Mouse (Mus musculus) limb, embryonic 12.5 days (tissue): ENCODE data around the gene Lrrc20. TPM values are rescaled to one million over a fixed set of nuclear protein-coding genes. Genes with fewer than 3 reads are reported as not detected.
A peak's percentile ranks its signal among the peaks of the same experiment; 100 is the strongest.

Source experiments
- ATAC-seq: fragments of 200-750 bp; cut with Nextera tagmentation; 2 replicates; pipeline ENCODE4 v1.8.0; 2017; ENCODE audit warnings: low read depth, moderate TSS enrichment; ENCODE audit not compliant: insufficient number of reproducible peaks, insufficient read depth, low FRiP score, low TSS enrichment
- H3K27ac ChIP-seq: fragments of 300-500 bp; sonication (generic); 2 replicates; pipeline ENCODE4 v1.5.1; 2016; ENCODE audit warnings: mild to moderate bottlenecking, moderate library complexity
- H3K27me3 ChIP-seq: fragments of 300-500 bp; sonication (generic); 2 replicates; pipeline ENCODE4 v1.6.1; 2016; ENCODE audit warnings: mild to moderate bottlenecking, moderate library complexity
- H3K36me3 ChIP-seq: fragments of 300-500 bp; sonication (generic); 2 replicates; pipeline ENCODE4 v1.6.1; 2016; ENCODE audit warnings: mild to moderate bottlenecking, moderate library complexity
- H3K4me1 ChIP-seq: fragments of 300-500 bp; sonication (generic); replicated peaks from 2 replicates; pipeline ENCODE4 v1.6.1; 2016
- H3K4me2 ChIP-seq: fragments of 300-500 bp; sonication (generic); 2 replicates; pipeline ENCODE4 v1.6.1; 2016; ENCODE audit warnings: mild to moderate bottlenecking, moderate library complexity
- H3K4me3 ChIP-seq: fragments of 300-500 bp; sonication (generic); replicated peaks from 2 replicates; pipeline ENCODE4 v1.5.1; 2016; ENCODE audit warnings: mild to moderate bottlenecking
- H3K9ac ChIP-seq: fragments of 300-500 bp; sonication (generic); replicated peaks from 2 replicates; pipeline ENCODE4 v1.6.1; 2016; ENCODE audit warnings: mild to moderate bottlenecking, moderate library complexity
- H3K9me3 ChIP-seq: fragments of 300-500 bp; sonication (generic); 2 replicates; pipeline ENCODE4 v1.6.1; 2016; ENCODE audit warnings: mild to moderate bottlenecking, moderate library complexity
- WGBS: fragments of 180-500 bp; shearing (Covaris S2); methylation state at CpG from one replicate; pipeline ENCODE4 v1.1.7; 2016; 5-methylcytosine and 5-hydroxymethylcytosine counted together
- polyA plus RNA-seq: library from polyadenylated mRNA; unstranded; fragments of >200 nt; fragmentation: Nextera tagmentation; extraction: Ambion mirVana; gene quantifications from 2 replicates; pipeline ENCODE4 v1.2.1, GENCODE M21; 2016

Gene Lrrc20
- 11.3 and 11.6 TPM in 2 replicates for polyA plus RNA-seq

DNA sequence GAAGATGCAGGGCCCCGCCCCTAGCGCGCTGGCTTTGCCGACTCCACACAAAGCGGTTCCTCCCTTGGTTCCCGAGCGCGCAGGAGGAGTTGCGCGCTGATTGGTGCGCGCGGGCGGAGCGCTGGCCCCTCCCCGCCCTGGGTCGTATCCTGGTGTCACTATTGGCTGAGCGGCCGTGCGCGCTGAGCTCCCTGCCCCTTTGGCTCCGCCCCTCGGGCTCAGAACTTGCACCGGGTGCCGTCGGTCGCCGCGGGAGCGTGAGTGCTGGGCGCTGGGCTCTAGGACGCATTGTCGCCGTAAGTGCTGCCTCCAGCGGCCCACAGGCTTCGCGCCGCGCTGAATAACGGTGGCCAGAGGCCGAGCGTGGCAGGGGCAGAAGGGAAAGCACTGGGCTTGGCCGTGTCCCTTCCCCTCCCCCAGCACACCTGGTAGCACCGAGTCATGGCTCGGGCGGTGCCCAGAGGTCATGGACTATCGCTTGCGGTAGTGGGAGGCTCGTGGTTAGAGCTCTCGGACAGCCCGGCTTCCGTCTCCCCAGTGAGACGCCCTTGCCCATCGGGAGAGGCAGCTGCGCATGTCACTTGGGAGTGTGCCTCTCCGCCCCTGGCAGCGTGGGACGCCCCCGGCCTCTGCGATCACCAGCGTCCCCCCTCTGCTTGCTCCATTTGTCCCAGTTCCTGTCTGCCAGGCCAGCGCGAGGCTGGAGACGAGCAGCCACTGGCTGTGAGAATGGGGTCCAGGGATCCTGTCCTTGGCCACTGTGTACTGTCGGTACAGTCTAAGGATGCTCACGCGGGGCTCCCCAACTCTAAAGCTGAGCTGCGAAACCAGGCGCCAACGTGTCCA lies at the start of gene Lrrc20:
Gene Lrrc20, plus strand, starts transcription at position 208 of the 846 bp plus-strand sequence.
- Histone ChIP-seq H3K4me2 (peak within 1 kb of the TSS; percentile 86), H3K27ac (peak within 1 kb of the TSS; percentile 79; the same call in 1 of the 2 replicates), H3K4me3 (peak within 1 kb of the TSS; percentile 68), H3K4me1 (peaks cover 19% of the 10 kb centered on the region), H3K36me3 (no peaks in the 10 kb centered on the region), H3K9me3 (no peaks in the 10 kb centered on the region), H3K9ac (peak within 1 kb of the TSS; percentile 67), H3K27me3 (no peaks in the 10 kb centered on the region)
- WGBS, result under 1% methylated on average over 70 of the region's 70 CpGs
- ATAC-seq, result peak; percentile 97

DNA sequence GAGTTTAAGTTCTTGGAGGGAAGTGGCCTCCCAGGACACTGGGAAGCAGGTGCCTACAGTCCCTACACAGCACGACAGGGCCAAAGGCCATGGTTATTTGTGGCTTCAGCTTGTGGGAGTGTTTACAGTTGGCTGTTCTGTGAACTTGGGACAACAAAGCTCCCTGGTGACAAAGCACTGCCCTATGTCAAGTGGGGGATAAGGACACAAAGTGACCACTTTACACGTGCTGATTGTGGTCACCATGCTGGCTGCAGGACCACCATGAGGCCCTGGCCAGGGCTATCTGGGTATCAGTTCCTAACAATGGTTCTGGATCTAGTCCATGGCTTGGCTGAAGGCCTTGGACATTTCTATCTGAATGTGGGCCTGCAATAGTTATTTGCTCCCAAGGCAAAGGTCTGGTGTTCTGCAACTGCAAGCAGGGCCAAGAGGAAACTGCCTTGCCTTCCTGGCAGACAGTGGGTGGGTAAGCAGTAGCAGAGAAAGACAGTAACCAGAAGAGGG lies 49.3 kb upstream of the Lrrc20 start:
- Histone ChIP-seq H3K27ac (no peak overlapping the region), H3K4me3 (no peak overlapping the region), H3K27me3 (peaks cover 5% of the 10 kb centered on the region; the same call in 1 of the 2 replicates), H3K36me3 (peaks cover 35% of the 10 kb centered on the region), H3K9me3 (no peaks in the 10 kb centered on the region), H3K4me2 (no peak overlapping the region), H3K9ac (no peak overlapping the region), H3K4me1 (0 out of 2 replicates have a peak, but pooled peaks cover 6% of the 10 kb centered on the region)
- no peak for ATAC-seq
- WGBS, result 62% methylated on average over 2 of the region's 2 CpGs

DNA sequence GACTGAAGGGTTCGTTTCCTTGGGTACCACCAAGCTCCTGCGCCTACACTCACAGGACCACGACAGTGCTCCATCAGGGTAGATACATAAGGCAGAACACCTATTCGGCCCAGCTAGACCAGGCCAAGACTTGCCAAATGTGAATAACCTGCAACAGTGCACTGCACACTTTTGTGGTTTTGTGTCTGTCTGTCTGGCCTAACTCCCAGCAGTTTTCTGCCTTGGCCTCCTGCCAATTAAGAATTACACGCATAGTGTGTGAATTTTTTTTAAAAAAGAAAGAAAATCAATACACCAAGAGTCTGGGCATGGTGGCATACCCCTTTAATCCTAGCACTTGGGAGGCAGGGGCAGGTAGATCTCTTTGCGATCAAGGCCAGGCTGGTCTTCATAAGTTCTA lies 47.6 kb upstream of the Lrrc20 start:
- Histone ChIP-seq H3K27ac (no peak overlapping the region), H3K9me3 (no peaks in the 10 kb centered on the region), H3K27me3 (peaks cover 4% of the 10 kb centered on the region; the same call in 1 of the 2 replicates), H3K4me1 (0 out of 2 replicates have a peak, but pooled peaks cover 6% of the 10 kb centered on the region), H3K4me3 (no peak overlapping the region), H3K36me3 (peaks cover 50% of the 10 kb centered on the region), H3K4me2 (no peak overlapping the region), H3K9ac (no peak overlapping the region)
- 95% methylated on average over 6 of the region's 6 CpGs for WGBS
- ATAC-seq, result no peak

DNA sequence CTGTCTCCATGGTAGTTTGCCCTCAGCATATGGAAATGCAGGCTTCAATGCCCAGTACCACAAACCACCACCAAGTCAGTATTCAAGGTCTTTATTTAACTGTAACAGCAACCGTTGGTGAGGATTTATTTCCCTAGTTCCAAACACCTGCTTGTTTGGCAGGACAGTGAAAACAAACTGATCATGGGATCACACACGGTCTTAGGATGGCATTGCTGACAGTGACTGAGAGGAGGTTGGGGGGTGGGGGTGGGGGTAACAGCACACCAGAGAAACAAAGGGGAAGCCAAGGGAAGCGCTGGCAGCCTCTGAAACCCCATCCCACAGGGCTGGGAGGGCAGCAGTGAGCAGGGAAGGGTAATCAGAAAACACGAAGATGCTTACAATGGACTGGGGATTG lies 47.2 kb upstream of the Lrrc20 start:
- no peak for ATAC-seq

DNA sequence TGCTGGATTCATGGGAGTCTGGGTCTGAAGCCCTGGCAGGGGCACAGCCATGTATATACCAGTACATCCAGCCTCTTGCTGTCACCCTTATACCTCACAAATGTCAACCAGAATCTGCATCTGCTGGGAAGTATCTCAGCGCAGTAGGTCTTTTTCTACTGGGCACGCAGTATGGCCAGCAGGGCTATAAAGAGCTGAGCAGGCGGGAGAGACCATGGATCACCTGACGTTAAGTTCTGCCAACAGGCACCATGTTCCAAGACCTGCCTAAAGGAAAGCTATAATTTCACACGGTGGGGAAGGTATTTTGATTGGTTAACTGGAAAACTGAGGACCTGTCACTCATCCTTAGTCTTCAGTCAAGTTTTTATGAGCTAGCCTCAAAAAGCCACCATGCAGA lies 46.6 kb upstream of the Lrrc20 start:
- Histone ChIP-seq H3K4me3 (no peak overlapping the region), H3K27ac (no peak overlapping the region), H3K9ac (no peak overlapping the region), H3K9me3 (no peaks in the 10 kb centered on the region), H3K36me3 (peaks cover 61% of the 10 kb centered on the region), H3K4me2 (no peak overlapping the region), H3K4me1 (0 out of 2 replicates have a peak, but pooled peaks cover 6% of the 10 kb centered on the region), H3K27me3 (peaks cover under 1% of the 10 kb centered on the region; the same call in 1 of the 2 replicates)
- ATAC-seq, result no peak
- WGBS, result 86% methylated on average over 5 of the region's 5 CpGs

More for the DNA sequence above, 47.2 kb upstream of the Lrrc20 start:
- Histone ChIP-seq H3K9ac (no peak overlapping the region), H3K4me1 (0 out of 2 replicates have a peak, but pooled peaks cover 6% of the 10 kb centered on the region), H3K27me3 (peaks cover 4% of the 10 kb centered on the region; the same call in 1 of the 2 replicates), H3K36me3 (peaks cover 55% of the 10 kb centered on the region), H3K4me3 (no peak overlapping the region), H3K4me2 (no peak overlapping the region), H3K9me3 (no peaks in the 10 kb centered on the region), H3K27ac (no peak overlapping the region)
- WGBS, result 69% methylated on average over 4 of the region's 4 CpGs

DNA sequence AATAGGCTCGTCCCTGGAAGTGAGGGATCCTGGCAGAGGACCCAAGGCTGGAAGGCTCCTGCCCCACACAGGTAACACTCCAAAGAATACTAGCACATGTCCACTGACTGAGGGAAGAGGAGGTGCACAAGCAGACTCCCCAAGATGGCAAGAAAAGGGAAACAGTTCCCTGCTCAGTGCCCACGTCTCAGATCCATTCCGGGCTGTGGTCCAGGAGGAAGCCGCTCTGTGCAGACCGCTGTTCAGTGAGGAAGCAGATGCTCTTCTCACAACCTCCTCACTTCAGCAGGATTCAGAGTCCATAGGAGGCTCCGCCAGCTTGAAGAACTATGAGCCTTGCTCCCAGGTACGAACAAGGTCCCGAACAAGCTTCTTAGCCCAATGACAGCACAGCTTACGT lies 44.2 kb upstream of the Lrrc20 start:
- H3K9me3 ChIP-seq, result no peaks in the 10 kb centered on the region
- WGBS, result 92% methylated on average over 9 of the region's 9 CpGs
- ATAC-seq, result no peak
- H3K4me2 ChIP-seq, result no peak overlapping the region
- H3K4me3 ChIP-seq, result no peak overlapping the region
- H3K36me3 ChIP-seq, result peaks cover 82% of the 10 kb centered on the region
- H3K9ac ChIP-seq, result no peak overlapping the region
- no peak overlapping the region for H3K27ac ChIP-seq
- H3K27me3 ChIP-seq, result no peaks in the 10 kb centered on the region
- no peaks in the 10 kb centered on the region for H3K4me1 ChIP-seq

DNA sequence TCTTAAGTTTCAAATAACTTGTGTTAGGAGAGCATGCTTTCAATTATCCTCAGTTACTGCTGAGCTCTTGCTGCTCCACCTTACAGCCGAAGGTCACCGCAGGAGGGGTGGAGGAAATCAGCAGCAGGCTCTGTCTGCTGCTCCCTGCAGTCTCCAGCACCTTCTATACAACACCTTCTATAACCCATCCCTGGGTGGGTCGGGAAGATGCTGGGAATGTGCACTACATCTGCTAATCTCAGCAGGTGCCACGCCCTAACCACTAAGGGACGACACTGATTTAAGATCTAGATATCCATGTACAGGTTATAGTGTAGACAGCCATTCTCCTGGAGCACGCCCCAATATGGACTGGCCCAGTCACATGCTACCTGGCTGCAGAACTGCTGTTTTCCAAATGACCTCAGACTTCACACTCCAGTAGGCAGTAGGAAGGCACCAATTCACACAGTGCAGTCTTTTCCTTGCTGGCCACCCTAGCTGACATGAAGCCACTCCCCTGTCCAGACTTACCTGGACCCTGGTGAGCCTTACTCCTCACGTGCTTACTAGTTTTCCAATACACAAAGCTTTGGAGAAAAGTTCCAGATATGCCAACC lies 35.3 kb upstream of the Lrrc20 start:
- no peak for ATAC-seq
- H3K4me3 ChIP-seq, result no peak overlapping the region
- 78% methylated on average over 7 of the region's 7 CpGs for WGBS
- peaks cover 35% of the 10 kb centered on the region for H3K4me1 ChIP-seq
- H3K36me3 ChIP-seq, result peaks cover 25% of the 10 kb centered on the region; the same call in 1 of the 2 replicates
- no peaks in the 10 kb centered on the region for H3K9me3 ChIP-seq
- H3K9ac ChIP-seq, result no peak overlapping the region
- H3K27ac ChIP-seq, result no peak overlapping the region
- no peak overlapping the region for H3K4me2 ChIP-seq
- H3K27me3 ChIP-seq, result no peaks in the 10 kb centered on the region

DNA sequence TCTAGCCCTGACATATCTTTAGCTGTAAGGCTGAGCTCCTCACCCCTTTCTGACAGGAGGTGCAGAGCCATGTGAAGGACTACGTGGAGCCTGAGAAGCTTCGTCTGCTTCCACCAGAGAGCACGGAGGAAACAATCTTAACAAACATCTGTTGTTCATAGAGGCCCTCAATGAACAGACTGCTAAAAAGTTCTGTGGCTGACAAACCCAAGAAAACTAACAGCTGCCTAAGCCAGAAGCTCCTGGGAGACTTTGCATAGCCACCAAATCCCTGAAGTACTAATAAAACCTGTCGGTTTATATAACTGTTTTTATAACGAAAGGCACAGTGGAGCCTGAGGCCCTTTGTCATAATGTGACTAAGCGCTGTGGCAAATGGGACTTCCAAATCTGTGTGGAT lies 32.1 kb upstream of the Lrrc20 start:
- H3K4me1 ChIP-seq, result peaks cover 62% of the 10 kb centered on the region
- peak overlapping the region; percentile 5 for H3K4me2 ChIP-seq
- no peak overlapping the region for H3K9ac ChIP-seq
- no peak overlapping the region for H3K4me3 ChIP-seq
- H3K36me3 ChIP-seq, result peaks cover 34% of the 10 kb centered on the region; the same call in 1 of the 2 replicates
- 14% methylated on average over 6 of the region's 6 CpGs for WGBS
- no peaks in the 10 kb centered on the region for H3K9me3 ChIP-seq
- no peaks in the 10 kb centered on the region for H3K27me3 ChIP-seq
- peak; percentile 45; the same call in 1 of the 2 replicates for ATAC-seq
- peak overlapping the region; percentile 69 for H3K27ac ChIP-seq

DNA sequence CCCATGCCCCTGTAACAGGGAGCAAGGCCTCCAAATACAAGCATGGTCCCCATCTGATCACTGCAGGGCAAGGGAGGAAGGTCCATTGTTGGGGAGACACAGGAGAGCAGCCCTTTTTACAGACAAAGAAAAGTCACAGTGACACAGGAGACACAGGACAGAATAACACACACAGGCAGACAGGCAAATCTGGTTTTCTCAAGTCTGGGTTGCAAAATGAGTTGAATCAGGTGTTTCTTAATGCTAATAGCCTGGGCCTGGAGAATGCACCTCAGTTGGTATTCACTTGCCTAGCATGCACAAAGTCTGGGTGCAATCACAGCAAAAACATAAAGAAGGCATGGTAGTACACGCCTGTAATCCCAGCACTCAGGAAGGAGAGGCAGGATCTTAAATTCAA lies 31.7 kb upstream of the Lrrc20 start:
- Histone ChIP-seq H3K9ac (no peak overlapping the region), H3K9me3 (no peaks in the 10 kb centered on the region), H3K4me1 (peaks cover 65% of the 10 kb centered on the region), H3K4me2 (peak overlapping the region; percentile 5), H3K36me3 (peaks cover 32% of the 10 kb centered on the region; the same call in 1 of the 2 replicates), H3K27ac (peak overlapping the region; percentile 69), H3K27me3 (no peaks in the 10 kb centered on the region), H3K4me3 (no peak overlapping the region)
- WGBS, result 34% methylated on average over 1 of the region's 1 CpGs
- ATAC-seq, result no peak; the same call in 1 of the 2 replicates

DNA sequence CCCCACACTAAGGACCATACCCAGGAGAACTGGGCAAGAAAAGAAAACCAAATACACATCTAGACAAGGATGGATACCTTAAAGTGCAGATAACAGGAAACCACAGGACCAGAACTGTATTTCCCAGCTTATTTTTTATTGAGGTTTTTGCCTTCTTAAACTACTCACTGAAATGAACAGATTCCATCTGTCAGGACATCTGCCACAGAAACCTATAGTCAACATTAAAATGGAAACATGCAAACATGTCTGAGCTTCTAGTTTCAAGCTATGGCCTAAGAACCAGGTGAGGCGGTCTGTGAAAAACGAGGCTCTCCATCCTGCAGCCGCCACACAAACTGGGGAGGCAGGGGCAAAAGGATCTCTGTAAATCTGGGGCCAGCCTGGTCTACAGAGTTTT lies 30.6 kb upstream of the Lrrc20 start:
- H3K4me1 ChIP-seq, result peaks cover 68% of the 10 kb centered on the region
- peaks cover 39% of the 10 kb centered on the region; the same call in 1 of the 2 replicates for H3K36me3 ChIP-seq
- no peaks in the 10 kb centered on the region for H3K27me3 ChIP-seq
- no peak overlapping the region for H3K4me3 ChIP-seq
- H3K4me2 ChIP-seq, result no peak overlapping the region
- 74% methylated on average over 3 of the region's 3 CpGs for WGBS
- ATAC-seq, result no peak
- no peak overlapping the region for H3K27ac ChIP-seq
- H3K9me3 ChIP-seq, result no peaks in the 10 kb centered on the region
- no peak overlapping the region for H3K9ac ChIP-seq
